In the genomic region with DNA sequence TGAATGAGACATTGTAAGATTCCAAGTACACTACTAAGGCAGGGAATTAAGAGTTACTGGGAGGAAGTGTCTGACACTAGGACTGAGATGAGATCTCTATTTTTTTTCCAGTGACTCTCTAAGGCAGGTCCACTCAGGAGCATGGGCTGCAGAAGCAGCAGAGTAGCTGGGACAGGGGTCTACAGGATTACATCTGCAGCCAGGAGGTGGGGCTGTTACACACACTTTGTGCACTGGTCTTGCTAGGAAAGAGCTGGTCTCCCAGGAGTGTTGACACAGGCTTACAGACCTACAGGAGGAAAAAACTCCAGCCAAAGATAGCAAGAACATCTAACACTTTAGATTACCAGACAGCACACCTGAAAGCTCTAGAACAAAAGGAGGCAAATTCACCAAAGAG, we compare ENCODE assay signal across 13 mouse cellular contexts.
DNase-seq lines count a peak whose midpoint lies in the region; ATAC-seq lines count a peak whose summit lies in the region.
"Had no signal": no experiment of that assay in that cellular context is flagged by ENCODE, and none has a peak within 500 bp of the region (broad histone marks: within the 10 kb centered on the region; RNA-seq: fewer than 3 reads in every experiment).

No protein-coding gene starts in this region.

- H3K27me3 ChIP-seq in kidney, embryonic 16.5 days (ENCODE audit: insufficient read depth, low read length), result no peaks in the 10 kb centered on the region
- H3K27me3 ChIP-seq in midbrain, embryonic 10.5 days (ENCODE audit: low read depth, poor library complexity, severe bottlenecking), result no peaks in the 10 kb centered on the region
- H3K27me3 ChIP-seq: limb, embryonic 15.5 days had no signal

- ATAC-seq in kidney, embryonic 16.5 days (ENCODE audit: low FRiP score, low TSS enrichment), result peak; percentile 70; the same call in 1 of the 2 replicates
- ATAC-seq: intestine, embryonic 16.5 days had no signal

- intact Hi-C loops in left cerebral cortex, postnatal 36 days (cut with DNase I), result no loop called here

- DNase-seq in kidney, adult 8-10 months, result no peak
- peak; percentile 28 for DNase-seq in ovary, postnatal 14 days (ENCODE audit: low spot score)
- DNase-seq in ovary, adult 18-20 months (ENCODE audit: low spot score), result no peak
- DNase-seq in ZHBTc4 (ENCODE audit: low read depth, low spot score), result peak; percentile 57
- peak; percentile 7 for DNase-seq in forelimb bud, embryonic 11.5 days (ENCODE audit: low read depth, low spot score)
- DNase-seq in midbrain, embryonic 10.5 days (ENCODE audit: low spot score), result no peak
- no peak for DNase-seq in left cerebral cortex, postnatal 36 days (ENCODE audit: low spot score in 2 of 2)
- DNase-seq: midbrain, embryonic 14.5 days had no signal

- H3K9me3 ChIP-seq in kidney, embryonic 16.5 days (ENCODE audit: low read length), result no peaks in the 10 kb centered on the region
- H3K9me3 ChIP-seq in midbrain, embryonic 10.5 days (replicated peaks), result no peaks in the 10 kb centered on the region
- H3K9me3 ChIP-seq: G1E; heart, embryonic 10.5 days; limb, embryonic 15.5 days had no signal

- H3K4me2 ChIP-seq in kidney, embryonic 16.5 days (replicated peaks; ENCODE audit: low read depth, low read length), result no peak overlapping the region
- H3K4me2 ChIP-seq: limb, embryonic 15.5 days had no signal

- no peaks in the 10 kb centered on the region for H3K4me1 ChIP-seq in kidney, embryonic 16.5 days (ENCODE audit: insufficient read depth, low read length)
- no peaks in the 10 kb centered on the region for H3K4me1 ChIP-seq in midbrain, embryonic 10.5 days
- H3K4me1 ChIP-seq: heart, embryonic 10.5 days; limb, embryonic 15.5 days had no signal

- H3K9ac ChIP-seq in kidney, embryonic 16.5 days (replicated peaks; ENCODE audit: low read length), result no peak overlapping the region
- H3K9ac ChIP-seq: limb, embryonic 15.5 days had no signal

- no peak overlapping the region for H3K4me3 ChIP-seq in kidney, embryonic 16.5 days (ENCODE audit: low read length)
- H3K4me3 ChIP-seq in midbrain, embryonic 10.5 days, result no peak overlapping the region
- H3K4me3 ChIP-seq: heart, embryonic 10.5 days; limb, embryonic 15.5 days had no signal

- no peak overlapping the region for H3K27ac ChIP-seq in kidney, embryonic 16.5 days (ENCODE audit: low read length)
- H3K27ac ChIP-seq in midbrain, embryonic 10.5 days (replicated peaks), result no peak overlapping the region
- H3K27ac ChIP-seq: heart, embryonic 10.5 days; limb, embryonic 15.5 days had no signal

- no peaks in the 10 kb centered on the region for H3K36me3 ChIP-seq in kidney, embryonic 16.5 days (ENCODE audit: insufficient read depth, low read length)
- H3K36me3 ChIP-seq in midbrain, embryonic 10.5 days, result no peaks in the 10 kb centered on the region
- H3K36me3 ChIP-seq: G1E; heart, embryonic 10.5 days; limb, embryonic 15.5 days had no signal

Comparison
In these comparisons a context has a peak if more than half of its experiments do, and no peak if none do; other contexts are left out.
1. DNase-seq: peak in ovary, postnatal 14 days (single experiment), ZHBTc4 (single experiment) and forelimb bud, embryonic 11.5 days (single experiment); none in kidney, adult 8-10 months (0 of 2), ovary, adult 18-20 months (single experiment), midbrain, embryonic 10.5 days (single experiment) and left cerebral cortex, postnatal 36 days (0 of 2).